Mouse (Mus musculus) cortical plate, adult 2 months (tissue): ENCODE data around the gene Gm9747.

Experiments used
- CTCF ChIP-seq: fragments of 200-500 bp; IDR thresholded peaks from 2 replicates; pipeline ENCODE4 v1.5.1; 2011; ENCODE audit warnings: mild to moderate bottlenecking, control low read depth, low read length; ENCODE audit not compliant: insufficient read depth; ENCODE audit errors: extremely low read depth
- POLR2A ChIP-seq: fragments of 200-500 bp; IDR thresholded peaks from 2 replicates; pipeline ENCODE4 v1.6.1; 2011; ENCODE audit warnings: mild to moderate bottlenecking, low read length, control low read depth; ENCODE audit not compliant: insufficient read depth; ENCODE audit errors: extremely low read depth

GRCm38 (mm10) chr1:82228841-82229240, 4.1 kb upstream of the Gm9747 start:
- TF ChIP-seq POLR2A: no peak
- no peak for TF ChIP-seq CTCF
